Mouse (Mus musculus) ES-Bruce4 (cell line): Measurements from ENCODE around the gene Cfap44. TPM values are rescaled to one million over a fixed set of nuclear protein-coding genes. Genes with fewer than 3 reads are reported as not detected.

Experiments
- H3K27ac ChIP-seq: 2 replicates; pipeline ENCODE4 v1.5.1; 2012; ENCODE audit warnings: low read length, inconsistent platforms; ENCODE audit not compliant: insufficient read depth
- H3K27me3 ChIP-seq: 2 replicates; pipeline ENCODE4 v1.6.1; 2012; ENCODE audit warnings: mild to moderate bottlenecking, low read length, inconsistent platforms; ENCODE audit not compliant: control insufficient read depth, poor library complexity, insufficient read depth, severe bottlenecking
- H3K36me3 ChIP-seq: 2 replicates; pipeline ENCODE4 v1.6.1; 2012; ENCODE audit warnings: inconsistent platforms, mild to moderate bottlenecking, low read length, moderate library complexity; ENCODE audit not compliant: control insufficient read depth, poor library complexity, insufficient read depth, severe bottlenecking
- H3K4me1 ChIP-seq: one replicate; pipeline ENCODE4 v1.8.1; 2011; ENCODE audit warnings: low read length; ENCODE audit not compliant: control insufficient read depth, insufficient read depth
- H3K4me3 ChIP-seq: 2 replicates; pipeline ENCODE4 v1.5.1; 2011; ENCODE audit warnings: low read depth, mild to moderate bottlenecking, low read length
- H3K9ac ChIP-seq: 2 replicates; pipeline ENCODE4 v1.6.1; 2012; ENCODE audit warnings: low read depth, mild to moderate bottlenecking, inconsistent platforms; ENCODE audit not compliant: poor library complexity, severe bottlenecking
- H3K9me3 ChIP-seq: replicated peaks from 2 replicates; pipeline ENCODE4 v1.6.1; 2012; ENCODE audit warnings: mild to moderate bottlenecking, low read length, inconsistent platforms; ENCODE audit not compliant: control insufficient read depth, poor library complexity, insufficient read depth, severe bottlenecking
- CTCF ChIP-seq: IDR thresholded peaks from one replicate; pipeline ENCODE4 v1.8.1; 2011; ENCODE audit warnings: low read depth, low read length
- EP300 ChIP-seq: IDR thresholded peaks from 2 replicates; pipeline ENCODE4 v1.6.1; 2011; ENCODE audit warnings: low read depth, low read length; ENCODE audit not compliant: insufficient read depth
- POLR2A ChIP-seq: IDR thresholded peaks from one replicate; pipeline ENCODE4 v1.8.1; 2011; ENCODE audit warnings: low read length; ENCODE audit not compliant: insufficient read depth
- polyA plus RNA-seq: library from polyadenylated mRNA; stranded (reverse); fragments of >200 nt; gene quantifications from 2 replicates; pipeline ENCODE4 v1.2.4, GENCODE M21; 2011; ENCODE audit warnings: low read depth; ENCODE audit not compliant: missing spikeins, insufficient read depth, insufficient read length

The Cfap44 gene
- polyA plus RNA-seq, 1 experiment, result 2.7 TPM

DNA sequence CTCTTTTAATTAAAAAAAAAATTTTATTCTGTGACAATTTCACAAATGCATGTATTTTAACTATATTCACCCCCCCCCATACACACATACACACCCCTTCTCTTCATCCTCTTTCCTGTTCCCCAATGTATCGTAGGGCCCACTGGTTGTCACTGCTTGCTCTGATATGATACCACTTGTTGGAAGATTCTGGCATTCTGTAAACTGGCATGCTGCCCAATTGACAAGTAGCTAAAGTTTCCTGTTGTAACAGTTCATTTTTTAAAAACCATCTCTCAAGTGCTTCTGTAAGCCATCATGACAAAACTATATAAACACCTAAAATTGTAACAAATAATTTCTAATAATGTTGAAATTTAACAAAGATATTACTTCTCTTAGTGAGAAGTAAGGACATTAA lies 10.3 kb upstream of the Cfap44 start:
- TF ChIP-seq POLR2A (no peak), CTCF (no peak), EP300 (no peak)
- Histone ChIP-seq H3K36me3 (peaks cover 6% of the 10 kb centered on the region), H3K27me3 (no peaks in the 10 kb centered on the region), H3K9ac (no peak overlapping the region), H3K27ac (no peak overlapping the region), H3K4me1 (peaks cover 2% of the 10 kb centered on the region), H3K9me3 (no peaks in the 10 kb centered on the region), H3K4me3 (no peak overlapping the region)

DNA sequence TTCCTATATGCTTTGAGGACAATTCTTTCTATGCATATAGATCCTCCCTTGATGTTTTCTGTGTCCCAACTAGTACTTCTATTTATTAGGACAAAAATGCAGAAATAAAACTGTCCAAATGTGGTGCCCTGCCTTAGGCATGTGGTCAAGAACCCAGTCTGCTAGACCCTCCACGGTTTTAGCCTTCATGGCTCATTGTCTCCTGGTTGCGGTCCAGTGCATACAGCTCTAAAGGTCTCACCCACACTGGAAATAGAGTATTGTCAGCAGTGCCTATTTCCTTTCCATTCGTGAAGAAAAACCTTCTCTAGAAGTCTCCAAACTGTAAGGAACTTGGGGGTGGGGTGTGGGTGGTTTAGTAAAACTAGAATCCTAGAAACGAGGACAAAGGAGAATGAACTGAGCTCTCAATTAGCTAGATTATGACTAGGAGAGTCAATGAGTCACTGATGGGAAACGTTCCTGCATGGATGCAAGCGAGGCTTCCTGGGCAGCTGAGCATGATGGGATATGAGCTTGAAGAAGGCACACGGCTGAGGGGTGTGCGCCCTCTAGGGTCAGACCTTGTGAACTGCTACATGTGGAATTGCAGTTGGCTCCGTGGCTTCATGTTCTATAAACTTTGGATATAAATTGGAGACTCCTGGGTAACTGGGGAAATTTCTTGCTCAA lies 2.6 kb upstream of the Cfap44 start:
- H3K4me3 ChIP-seq, result no peak overlapping the region
- H3K9me3 ChIP-seq, result no peaks in the 10 kb centered on the region
- H3K27ac ChIP-seq, result no peak overlapping the region
- peak; percentile 99 for TF ChIP-seq CTCF
- no peak for TF ChIP-seq POLR2A
- TF ChIP-seq EP300, result no peak
- H3K27me3 ChIP-seq, result no peaks in the 10 kb centered on the region
- no peak overlapping the region for H3K9ac ChIP-seq
- no peaks in the 10 kb centered on the region for H3K4me1 ChIP-seq
- no peaks in the 10 kb centered on the region for H3K36me3 ChIP-seq

- Histone ChIP-seq H3K27ac (no peak overlapping the region), H3K9me3 (peaks cover 4% of the 10 kb centered on the region; the same call in 1 of the 2 replicates), H3K4me3 (no peak overlapping the region), H3K27me3 (no peaks in the 10 kb centered on the region; the same call in 1 of the 2 replicates), H3K9ac (no peak overlapping the region), H3K4me1 (no peaks in the 10 kb centered on the region), H3K36me3 (no peaks in the 10 kb centered on the region)
- no peak for TF ChIP-seq POLR2A
- TF ChIP-seq CTCF, result no peak
- TF ChIP-seq EP300, result no peak
Measured at GRCm38 (mm10) chr16:44404933-44405332, 10.3 kb downstream of the Cfap44 start.

DNA sequence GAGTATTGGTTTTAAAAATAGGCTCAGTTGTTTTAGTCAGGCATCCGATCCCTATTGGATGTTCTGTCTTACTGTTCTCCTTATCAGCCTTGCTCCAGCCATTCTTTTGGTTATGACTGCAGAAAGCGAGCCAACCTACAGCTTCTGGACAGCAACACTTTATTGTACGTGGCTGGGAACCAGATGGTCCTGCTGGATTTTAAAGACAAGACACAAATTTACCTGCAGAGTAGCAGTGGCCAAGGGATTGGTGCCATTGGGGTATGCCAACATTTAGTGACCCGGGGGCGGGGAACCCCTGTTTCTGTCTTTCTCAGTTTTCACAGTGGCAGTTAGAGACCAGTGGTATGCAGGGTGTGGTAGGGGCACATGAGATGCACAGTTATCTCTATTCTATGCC lies 12.6 kb downstream of the Cfap44 start:
- no peak overlapping the region for H3K27ac ChIP-seq
- H3K36me3 ChIP-seq, result no peaks in the 10 kb centered on the region
- no peak overlapping the region for H3K9ac ChIP-seq
- TF ChIP-seq POLR2A (no peak), CTCF (no peak), EP300 (no peak)
- no peaks in the 10 kb centered on the region; the same call in 1 of the 2 replicates for H3K27me3 ChIP-seq
- no peaks in the 10 kb centered on the region for H3K4me1 ChIP-seq
- peaks cover 4% of the 10 kb centered on the region; the same call in 1 of the 2 replicates for H3K9me3 ChIP-seq
- H3K4me3 ChIP-seq, result no peak overlapping the region

- no peak overlapping the region for H3K27ac ChIP-seq
Measured at GRCm38 (mm10) chr16:44408290-44408689, 13.7 kb downstream of the Cfap44 start.

GRCm38 (mm10) chr16:44410176-44410575 lies 15.6 kb downstream of the Cfap44 start:
- Histone ChIP-seq H3K36me3 (no peaks in the 10 kb centered on the region), H3K9ac (no peak overlapping the region), H3K9me3 (no peaks in the 10 kb centered on the region), H3K4me1 (no peaks in the 10 kb centered on the region), H3K4me3 (no peak overlapping the region), H3K27ac (no peak overlapping the region), H3K27me3 (no peaks in the 10 kb centered on the region; the same call in 1 of the 2 replicates)
- TF ChIP-seq POLR2A, result no peak
- no peak for TF ChIP-seq EP300
- TF ChIP-seq CTCF, result no peak

More at GRCm38 (mm10) chr16:44408290-44408689, 13.7 kb downstream of the Cfap44 start:
- no peaks in the 10 kb centered on the region for H3K4me1 ChIP-seq
- H3K4me3 ChIP-seq, result no peak overlapping the region
- TF ChIP-seq EP300 (no peak), POLR2A (no peak), CTCF (no peak)
- no peaks in the 10 kb centered on the region for H3K36me3 ChIP-seq
- H3K9ac ChIP-seq, result no peak overlapping the region
- H3K27me3 ChIP-seq, result no peaks in the 10 kb centered on the region; the same call in 1 of the 2 replicates
- H3K9me3 ChIP-seq, result peaks cover 4% of the 10 kb centered on the region; the same call in 1 of the 2 replicates
